Mouse (Mus musculus) limb, embryonic 13.5 days (tissue): ENCODE measurements around the gene Thra. TPM values are rescaled to one million over a fixed set of nuclear protein-coding genes. Genes with fewer than 3 reads are reported as not detected.
"Not testable (repeated sequence)": the region's sequence is repeated elsewhere in the genome, so short reads cannot be mapped to it uniquely, and the experiment has no call there.

Experiments used
- ATAC-seq: fragments of 200-750 bp; cut with Nextera tagmentation; 2 replicates; pipeline ENCODE4 v1.8.0; 2017; ENCODE audit warnings: low read depth, moderate number of reproducible peaks, moderate TSS enrichment; ENCODE audit not compliant: low FRiP score
- H3K27ac ChIP-seq: fragments of 300-500 bp; sonication (generic); 2 replicates; pipeline ENCODE4 v1.5.1; 2015; ENCODE audit warnings: inconsistent platforms, mild to moderate bottlenecking, moderate library complexity
- H3K27me3 ChIP-seq: fragments of 300-500 bp; sonication (generic); 2 replicates; pipeline ENCODE4 v1.6.1; 2015; ENCODE audit warnings: mild to moderate bottlenecking, inconsistent platforms
- H3K36me3 ChIP-seq: fragments of 300-500 bp; sonication (generic); 2 replicates; pipeline ENCODE4 v1.6.1; 2015; ENCODE audit warnings: inconsistent platforms, mild to moderate bottlenecking, moderate library complexity
- H3K4me1 ChIP-seq: fragments of 300-500 bp; sonication (generic); 2 replicates; pipeline ENCODE4 v1.6.1; 2015; ENCODE audit warnings: inconsistent platforms
- H3K4me2 ChIP-seq: fragments of 300-500 bp; sonication (generic); replicated peaks from 2 replicates; pipeline ENCODE4 v1.6.1; 2015; ENCODE audit warnings: inconsistent platforms, mild to moderate bottlenecking, moderate library complexity
- H3K4me3 ChIP-seq: fragments of 300-500 bp; sonication (generic); 2 replicates; pipeline ENCODE4 v1.5.1; 2015; ENCODE audit warnings: moderate library complexity, mild to moderate bottlenecking, inconsistent platforms
- H3K9ac ChIP-seq: fragments of 300-500 bp; sonication (generic); 2 replicates; pipeline ENCODE4 v1.6.1; 2015; ENCODE audit warnings: mild to moderate bottlenecking, inconsistent platforms
- H3K9me3 ChIP-seq: fragments of 300-500 bp; sonication (generic); 2 replicates; pipeline ENCODE4 v1.6.1; 2016; ENCODE audit warnings: inconsistent platforms
- WGBS: fragments of 180-500 bp; shearing (Covaris S2); methylation state at CpG from one replicate; pipeline ENCODE4 v1.1.7; 2015; 5-methylcytosine and 5-hydroxymethylcytosine counted together
- polyA plus RNA-seq: library from polyadenylated mRNA; unstranded; fragments of >200 nt; fragmentation: Nextera tagmentation; extraction: Ambion mirVana; gene quantifications from 2 replicates; pipeline ENCODE4 v1.2.1, GENCODE M21; 2015

The Thra gene
- polyA plus RNA-seq, 1 experiment from 2014 or later, result 34.3 TPM

DNA sequence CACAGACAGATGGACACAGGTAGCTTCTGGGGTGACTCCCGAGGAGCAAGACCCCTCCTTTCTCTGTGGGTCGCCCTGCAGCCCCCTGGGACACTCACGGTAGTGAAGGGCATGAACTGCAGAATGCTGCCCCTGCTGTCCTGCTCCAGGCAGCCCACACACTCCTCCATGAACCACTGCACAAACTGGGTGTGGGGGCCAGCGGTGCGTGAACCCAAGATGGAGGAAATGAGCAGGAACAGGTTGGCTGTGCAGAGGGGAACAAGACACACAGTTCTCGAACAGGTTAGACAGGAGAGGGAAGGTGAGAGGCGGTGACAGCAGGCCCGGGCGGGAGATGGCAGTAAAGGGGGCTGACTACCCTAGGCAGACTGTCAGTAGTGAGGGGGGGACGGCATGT lies 35.4 kb upstream of the Thra start:
- Histone ChIP-seq H3K27ac (no peak overlapping the region), H3K4me2 (no peak overlapping the region), H3K4me3 (no peak overlapping the region), H3K36me3 (peaks cover 62% of the 10 kb centered on the region), H3K4me1 (peaks cover 22% of the 10 kb centered on the region), H3K9ac (no peak overlapping the region), H3K27me3 (peaks cover 3% of the 10 kb centered on the region; the same call in 1 of the 2 replicates), H3K9me3 (no peaks in the 10 kb centered on the region)
- ATAC-seq, result no peak
- WGBS, result 87% methylated on average over 10 of the region's 10 CpGs

- peaks cover 78% of the 10 kb centered on the region for H3K36me3 ChIP-seq
- ATAC-seq, result peak; percentile 22; the same call in 1 of the 2 replicates
- H3K4me2 ChIP-seq, result no peak overlapping the region
Measured at GRCm38 (mm10) chr11:98707401-98708281, 32.8 kb upstream of the Thra start.

GRCm38 (mm10) chr11:98708282-98708956 lies 32.0 kb upstream of the Thra start:
- no peaks in the 10 kb centered on the region for H3K27me3 ChIP-seq
- peaks cover 9% of the 10 kb centered on the region for H3K4me1 ChIP-seq
- H3K4me3 ChIP-seq, result no peak overlapping the region
- H3K36me3 ChIP-seq, result peaks cover 86% of the 10 kb centered on the region
- 0 out of 2 replicates have a peak overlapping the region, but pooled peaks have one; percentile 20 for H3K9ac ChIP-seq
- WGBS, result 88% methylated on average over 19 of the region's 19 CpGs
- H3K9me3 ChIP-seq, result no peaks in the 10 kb centered on the region
- H3K4me2 ChIP-seq, result no peak overlapping the region
- H3K27ac ChIP-seq, result peak overlapping the region; percentile 33; the same call in 1 of the 2 replicates
- 0 out of 2 replicates have a peak, but pooled peaks have one; percentile 8 for ATAC-seq

More at GRCm38 (mm10) chr11:98707401-98708281, 32.8 kb upstream of the Thra start:
- Histone ChIP-seq H3K9ac (0 out of 2 replicates have a peak overlapping the region, but pooled peaks have one; percentile 20), H3K4me1 (peaks cover 10% of the 10 kb centered on the region), H3K9me3 (no peaks in the 10 kb centered on the region), H3K4me3 (no peak overlapping the region), H3K27me3 (no peaks in the 10 kb centered on the region), H3K27ac (peak overlapping the region; percentile 33; the same call in 1 of the 2 replicates)
- 78% methylated on average over 22 of the region's 22 CpGs for WGBS

- no peak for ATAC-seq
- H3K4me2 ChIP-seq, result no peak overlapping the region
- H3K9ac ChIP-seq, result no peak overlapping the region
- peaks cover 90% of the 10 kb centered on the region for H3K36me3 ChIP-seq
- H3K27me3 ChIP-seq, result no peaks in the 10 kb centered on the region
- 78% methylated on average over 26 of the region's 26 CpGs for WGBS
- no peaks in the 10 kb centered on the region for H3K9me3 ChIP-seq
- H3K4me1 ChIP-seq, result peaks cover 9% of the 10 kb centered on the region
- H3K27ac ChIP-seq, result no peak overlapping the region
- no peak overlapping the region for H3K4me3 ChIP-seq
Measured at GRCm38 (mm10) chr11:98709001-98709741, 31.3 kb upstream of the Thra start.

DNA sequence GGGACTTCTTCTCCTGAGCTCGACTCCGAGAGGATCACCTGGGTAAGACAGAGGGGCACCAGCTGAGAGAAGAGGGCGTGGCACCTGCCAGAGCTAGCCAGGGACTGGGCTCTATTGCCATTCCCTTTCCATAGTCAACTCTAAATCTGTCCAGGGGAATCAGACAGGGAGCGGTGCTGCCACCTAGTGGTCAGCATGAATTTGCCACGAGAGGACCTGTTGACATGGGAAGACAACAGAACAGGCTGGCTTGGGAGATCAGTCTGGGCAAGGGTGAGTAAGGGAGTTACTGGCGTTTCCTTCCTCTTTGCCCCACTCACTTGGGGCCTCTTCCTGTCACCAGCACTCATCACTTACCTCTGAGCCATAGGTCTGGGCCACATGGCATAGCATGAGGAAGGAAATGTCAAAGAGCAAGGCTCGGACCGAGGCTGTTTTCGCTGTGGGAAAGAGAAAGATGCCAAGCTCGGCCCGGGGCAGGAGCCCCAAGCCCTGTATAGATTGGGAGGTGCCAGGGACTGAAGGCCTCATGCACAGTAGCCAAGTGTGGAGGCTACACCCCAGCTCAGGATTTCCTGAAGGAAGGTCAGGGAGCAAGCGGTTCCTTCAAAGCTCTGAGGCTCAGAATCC lies 29.9 kb upstream of the Thra start:
- Histone ChIP-seq H3K27me3 (no peaks in the 10 kb centered on the region), H3K9me3 (no peaks in the 10 kb centered on the region), H3K9ac (no peak overlapping the region), H3K36me3 (peaks cover 90% of the 10 kb centered on the region), H3K4me1 (peaks cover 9% of the 10 kb centered on the region), H3K27ac (no peak overlapping the region; the same call in 1 of the 2 replicates), H3K4me2 (no peak overlapping the region), H3K4me3 (no peak overlapping the region)
- no peak; the same call in 1 of the 2 replicates for ATAC-seq
- 57% methylated on average over 12 of the region's 12 CpGs for WGBS

DNA sequence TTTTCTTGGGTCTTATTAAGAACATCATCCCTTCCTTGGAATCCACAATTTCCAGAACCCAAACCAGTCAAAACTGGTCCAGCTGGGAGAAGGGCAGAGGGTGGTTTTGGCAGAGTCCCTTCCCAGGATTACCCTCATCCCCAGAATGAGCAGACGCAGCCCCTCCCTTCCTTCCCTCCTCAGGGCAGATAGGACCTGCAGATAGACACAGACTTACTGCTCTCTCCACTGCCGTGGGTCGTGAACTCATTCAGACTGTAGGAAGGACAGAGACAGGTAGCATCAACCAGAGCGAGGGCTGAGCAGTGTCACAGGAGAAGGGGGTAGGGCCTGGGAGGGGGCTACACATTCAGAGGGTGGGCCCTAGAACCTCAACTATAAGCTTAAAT lies 29.4 kb upstream of the Thra start:
- H3K36me3 ChIP-seq, result peaks cover 90% of the 10 kb centered on the region
- H3K4me2 ChIP-seq, result no peak overlapping the region
- H3K4me3 ChIP-seq, result no peak overlapping the region
- no peaks in the 10 kb centered on the region for H3K27me3 ChIP-seq
- H3K9ac ChIP-seq, result no peak overlapping the region
- ATAC-seq, result no peak
- no peaks in the 10 kb centered on the region for H3K9me3 ChIP-seq
- H3K27ac ChIP-seq, result no peak overlapping the region; the same call in 1 of the 2 replicates
- 85% methylated on average over 4 of the region's 4 CpGs for WGBS
- H3K4me1 ChIP-seq, result peaks cover 9% of the 10 kb centered on the region

- WGBS, result 92% methylated on average over 6 of the region's 6 CpGs
- H3K27ac ChIP-seq, H3K27me3 ChIP-seq, H3K9ac ChIP-seq, ATAC-seq, H3K4me3 ChIP-seq, H3K9me3 ChIP-seq, H3K4me1 ChIP-seq, H3K4me2 ChIP-seq: not testable (repeated sequence)
- peaks cover 90% of the 10 kb centered on the region for H3K36me3 ChIP-seq
Measured at GRCm38 (mm10) chr11:98712009-98712408, 28.4 kb upstream of the Thra start.

DNA sequence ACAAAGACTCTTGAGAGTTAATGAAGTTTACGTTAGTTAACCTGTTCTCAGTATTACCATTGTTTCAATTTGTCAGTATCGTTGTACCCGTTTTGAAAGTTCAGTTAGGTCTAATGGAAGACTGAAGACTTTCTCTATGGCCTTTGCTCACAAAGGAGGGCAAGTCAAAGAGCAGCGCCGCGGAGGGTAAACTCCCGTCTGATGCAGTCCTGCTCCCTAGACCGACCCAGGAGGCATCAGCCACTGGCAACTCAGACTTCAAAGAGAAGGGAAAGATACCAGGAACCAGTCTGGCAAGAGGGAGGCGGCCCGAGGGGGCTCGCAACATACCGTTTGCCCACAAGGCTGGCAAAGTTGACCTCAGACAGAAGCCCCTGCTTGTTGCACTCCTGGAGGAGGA lies 26.7 kb upstream of the Thra start:
- Histone ChIP-seq H3K27me3 (no peaks in the 10 kb centered on the region), H3K4me1 (peaks cover 10% of the 10 kb centered on the region), H3K4me3 (no peak overlapping the region), H3K9ac (no peak overlapping the region), H3K4me2 (no peak overlapping the region), H3K36me3 (peaks cover 85% of the 10 kb centered on the region), H3K27ac (no peak overlapping the region), H3K9me3 (no peaks in the 10 kb centered on the region)
- ATAC-seq, result no peak
- WGBS, result 83% methylated on average over 12 of the region's 12 CpGs

DNA sequence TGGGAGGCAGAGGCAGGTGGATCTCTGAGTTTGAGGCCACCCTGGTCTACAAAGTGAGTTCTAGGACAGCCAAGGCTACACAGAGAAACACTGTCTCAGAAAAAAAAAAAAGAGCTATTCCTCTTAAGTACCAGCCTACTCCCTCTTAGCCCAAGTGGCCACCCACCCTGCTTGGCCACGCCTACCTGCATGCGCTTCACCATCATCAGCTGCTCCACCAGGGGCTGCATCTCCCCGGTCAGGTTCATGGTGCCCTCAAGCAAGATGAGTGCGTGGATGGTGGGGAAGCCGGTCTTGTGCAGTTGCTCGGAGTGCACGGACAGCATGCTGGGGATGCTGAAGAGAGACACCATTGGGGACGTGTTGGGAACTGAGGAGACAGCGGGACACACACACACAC lies 24.5 kb upstream of the Thra start:
- Histone ChIP-seq H3K27ac (no peak overlapping the region), H3K9ac (no peak overlapping the region), H3K4me2 (no peak overlapping the region), H3K36me3 (peaks cover 72% of the 10 kb centered on the region), H3K4me3 (no peak overlapping the region), H3K4me1 (peaks cover 11% of the 10 kb centered on the region), H3K27me3 (no peaks in the 10 kb centered on the region), H3K9me3 (no peaks in the 10 kb centered on the region)
- no peak for ATAC-seq
- 91% methylated on average over 9 of the region's 9 CpGs for WGBS

- Histone ChIP-seq H3K36me3 (peaks cover 56% of the 10 kb centered on the region), H3K9ac (peak overlapping the region; percentile 6; the same call in 1 of the 2 replicates), H3K27ac (peak overlapping the region; percentile 28; the same call in 1 of the 2 replicates), H3K27me3 (no peaks in the 10 kb centered on the region), H3K4me1 (peaks cover 20% of the 10 kb centered on the region), H3K4me3 (no peak overlapping the region), H3K9me3 (no peaks in the 10 kb centered on the region), H3K4me2 (no peak overlapping the region)
- WGBS, result 19% methylated on average over 13 of the region's 13 CpGs
- ATAC-seq, result no peak
Measured at GRCm38 (mm10) chr11:98717904-98718303, 22.5 kb upstream of the Thra start.

DNA sequence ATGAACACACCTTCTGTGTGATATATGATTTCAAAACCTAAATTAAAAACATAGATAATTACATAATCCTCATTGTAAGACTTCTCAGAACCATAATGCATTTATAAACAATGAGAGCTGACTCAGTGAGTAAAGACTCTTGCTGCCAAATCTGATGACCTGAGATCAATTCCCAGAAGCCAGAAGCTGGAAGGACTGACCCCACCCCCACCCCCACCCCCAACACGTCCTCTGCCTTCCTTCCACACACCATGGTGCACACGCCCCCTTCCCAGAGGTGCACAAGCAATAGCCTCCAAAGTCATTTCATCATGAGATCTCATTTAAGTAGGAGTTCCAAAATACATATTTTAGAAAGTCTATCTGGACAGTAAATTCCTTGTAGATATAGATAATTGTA lies 19.7 kb upstream of the Thra start:
- H3K27ac ChIP-seq, result no peak overlapping the region
- no peak for ATAC-seq
- H3K4me2 ChIP-seq, result no peak overlapping the region
- H3K27me3 ChIP-seq, result no peaks in the 10 kb centered on the region
- no peak overlapping the region for H3K9ac ChIP-seq
- H3K9me3 ChIP-seq, result no peaks in the 10 kb centered on the region
- peaks cover 41% of the 10 kb centered on the region for H3K36me3 ChIP-seq
- WGBS, result 71% methylated on average over 2 of the region's 2 CpGs
- H3K4me3 ChIP-seq, result no peak overlapping the region
- H3K4me1 ChIP-seq, result peaks cover 20% of the 10 kb centered on the region
